Mouse (Mus musculus): Measurements from ENCODE around the gene Spdef. TPM values are rescaled to one million over a fixed set of nuclear protein-coding genes. Genes with fewer than 3 reads are reported as not detected.

Gene Spdef
- total RNA-seq, 4 experiments from 2014 or later = 0.35 to 1.4 (median 0.50) TPM

- no peak for DNase-seq (ENCODE audit: low spot score in 2 of 2)
Observed at GRCm38 (mm10) chr17:27678924-27679813, 49.6 kb downstream of the Spdef start.

DNA sequence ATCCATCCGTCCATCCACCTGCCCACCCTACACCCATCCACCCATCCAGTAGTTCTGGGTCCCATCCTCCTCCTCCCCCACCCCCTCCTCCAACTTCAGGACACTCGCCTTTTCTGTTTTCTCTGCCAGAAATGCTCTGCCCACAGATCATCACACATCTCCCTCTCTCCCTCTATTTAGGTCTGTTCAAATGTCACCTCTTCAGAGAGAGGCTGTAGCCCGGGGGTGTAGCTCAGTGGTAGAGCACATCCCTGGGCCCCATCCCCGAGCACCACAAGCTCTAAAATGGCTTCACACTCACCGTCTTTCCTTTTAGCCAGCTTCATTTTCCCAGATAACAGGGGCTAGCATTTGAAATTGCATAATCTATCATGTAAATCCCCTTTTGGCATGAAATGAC, 51.0 kb downstream of the Spdef start:
- no peak for DNase-seq (ENCODE audit: low spot score in 2 of 2)

- no peak for DNase-seq (ENCODE audit: low spot score in 2 of 2)
Observed at GRCm38 (mm10) chr17:27676270-27676669, 52.5 kb downstream of the Spdef start.

DNA sequence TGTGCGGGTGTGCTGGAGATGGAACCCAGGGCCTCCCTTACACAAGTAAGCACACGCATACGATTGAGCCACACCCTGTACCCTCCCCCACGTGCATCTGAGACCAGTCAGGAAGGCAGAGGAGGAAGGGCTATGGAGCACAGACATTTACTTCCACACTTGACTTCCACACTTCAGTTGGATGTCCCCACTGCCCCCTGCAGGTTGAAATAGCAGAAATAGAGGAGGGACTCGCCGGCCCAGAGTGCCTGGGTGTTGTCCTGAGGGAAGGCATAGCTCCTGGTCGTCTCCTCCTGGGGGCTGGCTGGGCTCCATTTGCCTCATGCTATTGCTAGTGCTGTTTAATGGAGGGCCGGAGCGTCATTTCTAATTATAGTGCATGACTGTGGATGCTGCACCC, 53.3 kb downstream of the Spdef start:
- no peak for DNase-seq (ENCODE audit: low spot score in 2 of 2)

- no peak for DNase-seq (ENCODE audit: low spot score in 2 of 2)
Observed at GRCm38 (mm10) chr17:27673945-27674344, 54.8 kb downstream of the Spdef start.

DNA sequence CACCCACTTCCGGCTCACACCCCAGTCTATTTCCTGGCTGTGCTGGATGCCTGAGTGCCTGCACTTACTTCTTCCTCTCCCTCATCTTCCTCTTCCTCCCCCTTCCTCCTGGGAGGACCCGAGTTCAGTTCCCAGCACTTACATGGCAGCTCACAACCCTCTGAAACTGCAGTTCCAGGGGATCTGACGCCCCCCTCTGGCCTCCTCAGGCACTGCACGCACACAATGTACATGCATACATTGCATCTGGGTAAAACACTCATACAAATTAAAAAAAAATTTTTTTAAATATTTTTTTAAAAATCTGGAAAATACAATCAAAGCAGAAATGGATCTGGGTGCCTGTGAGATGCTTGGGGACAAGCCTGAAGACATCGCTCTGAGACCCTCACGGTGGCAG, 57.0 kb downstream of the Spdef start:
- DNase-seq (ENCODE audit: low spot score in 2 of 2) = no peak

Other genes with a start within 250 kb of the Spdef start
- gene Grm4, start 207.6 kb downstream of the Spdef start, total RNA-seq (2022) = 10 to 100 TPM; 28.5 to 39.0 (median 32.3) TPM
- gene Hmga1, start 172.5 kb downstream of the Spdef start, total RNA-seq (2022) = 10 to 100 TPM; 43.7 to 50.0 (median 47.5) TPM
- gene AI413582, start 163.2 kb downstream of the Spdef start, total RNA-seq (2022) = 10 to 100 TPM; 61.5 to 87.6 (median 74.4) TPM
- 100 to 1,000 TPM; 583 to 634 (median 585) TPM for gene Nudt3, start 105.5 kb downstream of the Spdef start, total RNA-seq (2022)
- gene RPS10-NUDT3, start 93.7 kb downstream of the Spdef start, total RNA-seq (2022) = 1 to 10 TPM in 1 of 4 experiments, not detected in 3; 2.0 TPM
- gene Rps10, start 92.3 kb downstream of the Spdef start, total RNA-seq (2022) = 100 to 1,000 TPM; 424 to 529 (median 492) TPM
- 100 to 1,000 TPM; 377 to 404 (median 391) TPM for gene Pacsin1, start 73.4 kb downstream of the Spdef start, total RNA-seq (2022)
- gene D17Wsu92e, start 91.7 kb upstream of the Spdef start, total RNA-seq (2022) = 100 to 1,000 TPM; 203 to 227 (median 213) TPM
- gene Snrpc, start 109.2 kb upstream of the Spdef start, total RNA-seq (2022) = 10 to 100 TPM; 41.8 to 48.9 (median 42.4) TPM
- 10 to 100 TPM; 18.9 to 23.6 (median 21.8) TPM for gene Uhrf1bp1, start 127.5 kb upstream of the Spdef start, total RNA-seq (2022)
- 10 to 100 TPM; 36.3 to 39.2 (median 38.0) TPM for gene Anks1, start 180.4 kb upstream of the Spdef start, total RNA-seq (2022)
- 10 to 100 TPM; 40.6 to 47.8 (median 46.2) TPM for gene Taf11, start 180.9 kb upstream of the Spdef start, total RNA-seq (2022)

Data from left cerebral cortex, adult 8-10 months (tissue).